Mouse (Mus musculus): Measurements from ENCODE around the gene Slc2a1. TPM values are rescaled to one million over a fixed set of nuclear protein-coding genes. Genes with fewer than 3 reads are reported as not detected.

Gene Slc2a1
- polyA plus RNA-seq, 1 experiment from 2014 or later = 137 TPM

- WGBS = 75% methylated on average over 1 of the region's 1 CpGs
Measured at GRCm38 (mm10) chr4:119183525-119183924, 75.0 kb downstream of the Slc2a1 start.

GRCm38 (mm10) chr4:119185771-119186170 is 77.3 kb downstream of the Slc2a1 start:
- WGBS = 85% methylated on average over 4 of the region's 4 CpGs
- no peaks in the 10 kb centered on the region for H3K9me3 ChIP-seq (ENCODE audit: control insufficient read depth, low read length)

More at GRCm38 (mm10) chr4:119183525-119183924, 75.0 kb downstream of the Slc2a1 start:
- ATAC-seq (ENCODE audit: low FRiP score) = no peak
- H3K36me3 ChIP-seq (ENCODE audit: control insufficient read depth, insufficient read depth, low read length) = 0 out of 2 replicates have a peak, but pooled peaks cover 2% of the 10 kb centered on the region
- peaks cover 2% of the 10 kb centered on the region; the same call in 1 of the 2 replicates for H3K27me3 ChIP-seq (ENCODE audit: control insufficient read depth, insufficient read depth, low read length)
- H3K27ac ChIP-seq (ENCODE audit: low read depth, low read length) = no peak overlapping the region
- H3K4me1 ChIP-seq (replicated peaks; ENCODE audit: control insufficient read depth, insufficient read depth, low read length) = no peaks in the 10 kb centered on the region
- no peak overlapping the region for H3K9ac ChIP-seq (ENCODE audit: low read depth, low read length)
- H3K4me2 ChIP-seq (replicated peaks; ENCODE audit: low read depth, low read length) = no peak overlapping the region
- no peaks in the 10 kb centered on the region for H3K9me3 ChIP-seq (ENCODE audit: control insufficient read depth, low read length)
- no peak overlapping the region for H3K4me3 ChIP-seq (ENCODE audit: low read depth, low read length)
- no peak for DNase-seq (ENCODE audit: low spot score)

More at GRCm38 (mm10) chr4:119185771-119186170, 77.3 kb downstream of the Slc2a1 start:
- Histone ChIP-seq H3K4me2 (replicated peaks; ENCODE audit: low read depth, low read length) (no peak overlapping the region), H3K9ac (ENCODE audit: low read depth, low read length) (no peak overlapping the region), H3K4me1 (replicated peaks; ENCODE audit: control insufficient read depth, insufficient read depth, low read length) (no peaks in the 10 kb centered on the region), H3K36me3 (ENCODE audit: control insufficient read depth, insufficient read depth, low read length) (0 out of 2 replicates have a peak, but pooled peaks cover 2% of the 10 kb centered on the region), H3K4me3 (ENCODE audit: low read depth, low read length) (no peak overlapping the region), H3K27me3 (ENCODE audit: control insufficient read depth, insufficient read depth, low read length) (peaks cover 2% of the 10 kb centered on the region; the same call in 1 of the 2 replicates), H3K27ac (ENCODE audit: low read depth, low read length) (no peak overlapping the region)
- ATAC-seq (ENCODE audit: low FRiP score) (no peak), DNase-seq (ENCODE audit: low spot score) (no peak)

MicroRNAs within 50 kb of the gene (microRNA counts, 519-probe panel; counts per million panel counts)
- microRNA mmu-miR-1957 = not detected

Other genes with a start within 250 kb of the Slc2a1 start
- not detected in 2 replicates for gene Olfr1331, start 244.1 kb upstream of the Slc2a1 start, polyA plus RNA-seq (2014; fragmentation: Nextera tagmentation; extraction: Ambion mirVana)
- gene Olfr1330, start 220.1 kb upstream of the Slc2a1 start, polyA plus RNA-seq (2014; fragmentation: Nextera tagmentation; extraction: Ambion mirVana) = not detected in 2 replicates
- not detected in 2 replicates for gene Olfr1329, start 191.2 kb upstream of the Slc2a1 start, polyA plus RNA-seq (2014; fragmentation: Nextera tagmentation; extraction: Ambion mirVana)
- gene Olfr1328, start 170.1 kb upstream of the Slc2a1 start, polyA plus RNA-seq (2014; fragmentation: Nextera tagmentation; extraction: Ambion mirVana) = 0.07 TPM in 1 of 2 replicates, not detected in the other
- not detected in 2 replicates for gene Lao1, start 147.1 kb upstream of the Slc2a1 start, polyA plus RNA-seq (2014; fragmentation: Nextera tagmentation; extraction: Ambion mirVana)
- gene Zfp691, start 65.5 kb downstream of the Slc2a1 start, polyA plus RNA-seq (2014; fragmentation: Nextera tagmentation; extraction: Ambion mirVana) = 7.4 and 8.3 TPM in 2 replicates
- gene Ermap, start 81.3 kb downstream of the Slc2a1 start, polyA plus RNA-seq (2014; fragmentation: Nextera tagmentation; extraction: Ambion mirVana) = 9.9 and 11.1 TPM in 2 replicates
- gene Svbp, start 86.6 kb downstream of the Slc2a1 start, polyA plus RNA-seq (2014; fragmentation: Nextera tagmentation; extraction: Ambion mirVana) = 177 and 201 TPM in 2 replicates
- not detected in 2 replicates for gene Tmem269, start 109.5 kb downstream of the Slc2a1 start, polyA plus RNA-seq (2014; fragmentation: Nextera tagmentation; extraction: Ambion mirVana)
- 31.1 and 37.0 TPM in 2 replicates for gene AU022252, start 124.0 kb downstream of the Slc2a1 start, polyA plus RNA-seq (2014; fragmentation: Nextera tagmentation; extraction: Ambion mirVana)
- 15.4 and 17.9 TPM in 2 replicates for gene P3h1, start 124.2 kb downstream of the Slc2a1 start, polyA plus RNA-seq (2014; fragmentation: Nextera tagmentation; extraction: Ambion mirVana)
- gene Cldn19, start 146.7 kb downstream of the Slc2a1 start, polyA plus RNA-seq (2014; fragmentation: Nextera tagmentation; extraction: Ambion mirVana) = 0.18 and 0.25 TPM in 2 replicates
- gene Ybx1, start 185.9 kb downstream of the Slc2a1 start, polyA plus RNA-seq (2014; fragmentation: Nextera tagmentation; extraction: Ambion mirVana) = 1,193 and 1,290 TPM in 2 replicates
- 109 and 115 TPM in 2 replicates for gene Ppih, start 211.8 kb downstream of the Slc2a1 start, polyA plus RNA-seq (2014; fragmentation: Nextera tagmentation; extraction: Ambion mirVana)